Mouse (Mus musculus): Measurements from ENCODE around the gene Shank2. TPM values are rescaled to one million over a fixed set of nuclear protein-coding genes. Genes with fewer than 3 reads are reported as not detected.
A peak's percentile ranks its signal among the peaks of the same experiment; 100 is the strongest.

Shank2 gene
- polyA plus RNA-seq, 1 experiment from 2014 or later: 16.1 TPM

DNA sequence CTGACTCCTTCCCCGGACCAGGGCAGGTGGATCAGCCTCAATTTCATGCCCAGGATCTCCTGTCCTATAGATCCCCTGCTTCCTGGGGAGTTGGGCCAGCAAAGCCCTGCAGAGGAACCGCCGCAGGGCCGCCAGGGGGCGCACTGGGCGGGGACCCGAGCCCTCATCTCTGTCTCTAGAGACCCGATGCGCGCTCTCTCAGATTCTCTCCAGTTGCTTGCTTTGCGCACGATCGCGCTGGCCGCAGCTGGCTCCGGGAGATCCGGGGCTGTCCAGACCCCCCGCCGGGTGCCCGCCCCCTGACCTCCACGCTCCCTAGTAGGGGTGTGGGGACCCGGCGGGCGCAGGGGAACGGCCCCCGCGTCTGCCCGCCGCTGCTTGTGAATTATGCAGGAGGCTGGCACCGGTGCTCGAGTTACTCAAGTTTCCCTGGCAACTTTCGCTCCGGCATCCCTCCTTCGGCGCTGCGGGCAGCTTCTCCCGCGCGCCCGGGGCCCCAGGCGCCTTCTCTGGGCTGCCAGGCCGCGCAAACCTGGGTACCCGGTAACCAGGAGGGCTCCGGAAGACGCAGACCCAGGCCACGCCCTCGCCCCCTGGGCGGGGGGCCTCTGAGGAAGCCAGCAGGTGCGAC, 22.9 kb upstream of the Shank2 start:
- no peaks in the 10 kb centered on the region for H3K36me3 ChIP-seq (ENCODE audit: control insufficient read depth, insufficient read depth, low read length)
- H3K4me3 ChIP-seq (ENCODE audit: low read depth, low read length): peak overlapping the region; percentile 46
- ATAC-seq (ENCODE audit: low read depth): peak; percentile 72
- WGBS: under 1% methylated on average over 49 of the region's 50 CpGs
- peaks cover 13% of the 10 kb centered on the region for H3K4me1 ChIP-seq (ENCODE audit: control insufficient read depth, insufficient read depth, low read length)
- H3K9ac ChIP-seq (replicated peaks; ENCODE audit: low read depth, low read length): peak overlapping the region; percentile 39; the same call in 1 of the 2 replicates
- H3K27me3 ChIP-seq (ENCODE audit: control insufficient read depth, insufficient read depth, low read length): peaks cover 32% of the 10 kb centered on the region
- H3K9me3 ChIP-seq (ENCODE audit: control insufficient read depth, low read length): no peaks in the 10 kb centered on the region
- peak overlapping the region; percentile 96 for H3K4me2 ChIP-seq (ENCODE audit: low read depth, low read length)
- H3K27ac ChIP-seq (ENCODE audit: low read depth, low read length): no peak overlapping the region

DNA sequence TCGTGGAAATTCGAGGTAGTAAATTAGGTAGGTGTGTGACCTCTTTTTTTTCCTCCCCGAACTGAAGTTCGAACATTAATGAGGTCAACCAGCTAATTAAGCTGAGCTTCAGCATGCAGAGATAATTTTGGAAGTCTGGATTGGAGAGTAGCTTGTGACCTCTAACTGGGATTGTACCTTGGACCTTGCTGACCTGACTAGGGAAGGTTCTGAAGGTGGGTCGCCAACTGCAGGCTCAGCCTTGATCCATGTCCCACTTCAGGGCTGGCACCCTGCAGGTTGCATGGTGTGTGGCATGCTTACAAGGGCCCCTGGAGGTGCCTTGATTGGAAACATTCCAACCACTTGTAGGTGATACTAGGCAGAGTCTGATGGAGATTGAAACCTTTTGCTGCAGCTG, 21.7 kb upstream of the Shank2 start:
- 0 out of 2 replicates have a peak overlapping the region, but pooled peaks have one; percentile 12 for H3K4me2 ChIP-seq (ENCODE audit: low read depth, low read length)
- H3K9ac ChIP-seq (replicated peaks; ENCODE audit: low read depth, low read length): no peak overlapping the region
- H3K36me3 ChIP-seq (ENCODE audit: control insufficient read depth, insufficient read depth, low read length): no peaks in the 10 kb centered on the region
- no peak overlapping the region for H3K27ac ChIP-seq (ENCODE audit: low read depth, low read length)
- no peak for ATAC-seq (ENCODE audit: low read depth)
- no peak overlapping the region for H3K4me3 ChIP-seq (ENCODE audit: low read depth, low read length)
- 74% methylated on average over 5 of the region's 5 CpGs for WGBS
- peaks cover 13% of the 10 kb centered on the region for H3K4me1 ChIP-seq (ENCODE audit: control insufficient read depth, insufficient read depth, low read length)
- H3K27me3 ChIP-seq (ENCODE audit: control insufficient read depth, insufficient read depth, low read length): peaks cover 32% of the 10 kb centered on the region
- no peaks in the 10 kb centered on the region for H3K9me3 ChIP-seq (ENCODE audit: control insufficient read depth, low read length)

DNA sequence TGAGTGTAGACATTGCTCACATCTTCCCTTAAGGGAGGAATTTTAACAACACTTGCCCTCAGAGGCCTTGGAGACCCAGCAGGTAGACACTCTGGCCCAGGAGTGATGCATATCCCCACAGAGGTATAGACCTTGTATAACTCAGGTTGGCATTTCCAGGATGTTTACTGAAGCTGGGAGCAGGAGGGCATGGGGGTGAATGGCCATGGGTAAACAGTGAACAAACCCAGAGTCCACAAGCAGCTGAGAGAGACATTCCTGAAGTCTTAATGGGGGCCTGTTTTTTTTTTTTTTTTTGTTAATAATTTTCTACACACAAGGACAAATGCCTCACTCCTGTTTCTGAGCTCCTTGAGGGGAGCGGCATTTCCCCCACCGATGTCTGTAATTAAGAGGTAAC, 15.4 kb upstream of the Shank2 start:
- ATAC-seq (ENCODE audit: low read depth): no peak
- Histone ChIP-seq H3K27ac (ENCODE audit: low read depth, low read length) (no peak overlapping the region), H3K36me3 (ENCODE audit: control insufficient read depth, insufficient read depth, low read length) (no peaks in the 10 kb centered on the region), H3K27me3 (ENCODE audit: control insufficient read depth, insufficient read depth, low read length) (no peaks in the 10 kb centered on the region), H3K4me3 (ENCODE audit: low read depth, low read length) (no peak overlapping the region), H3K9ac (replicated peaks; ENCODE audit: low read depth, low read length) (no peak overlapping the region), H3K4me2 (ENCODE audit: low read depth, low read length) (no peak overlapping the region), H3K9me3 (ENCODE audit: control insufficient read depth, low read length) (no peaks in the 10 kb centered on the region), H3K4me1 (ENCODE audit: control insufficient read depth, insufficient read depth, low read length) (no peaks in the 10 kb centered on the region)
- 96% methylated on average over 2 of the region's 2 CpGs for WGBS

DNA sequence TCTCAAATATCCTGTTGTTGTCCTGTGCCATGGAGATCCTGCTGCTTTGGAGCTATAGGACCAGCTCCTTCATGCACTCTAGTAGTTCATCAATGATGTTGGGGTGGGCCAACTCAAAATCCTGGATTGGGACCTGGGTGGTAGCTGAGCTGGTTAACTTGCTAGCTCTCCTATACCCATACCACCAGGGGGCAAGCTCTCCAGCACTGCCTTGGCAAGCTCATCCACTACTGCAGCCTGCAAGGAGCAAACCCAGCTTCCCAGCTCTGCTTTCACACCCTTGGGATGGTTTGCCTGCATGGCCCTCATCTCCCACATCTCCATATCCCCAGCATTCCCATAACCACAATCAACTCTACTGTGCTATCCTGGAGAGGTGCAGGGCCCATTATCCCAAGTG, 10.6 kb upstream of the Shank2 start:
- H3K9ac ChIP-seq (replicated peaks; ENCODE audit: low read depth, low read length): no peak overlapping the region
- H3K4me3 ChIP-seq (ENCODE audit: low read depth, low read length): no peak overlapping the region
- H3K27ac ChIP-seq (ENCODE audit: low read depth, low read length): no peak overlapping the region
- no peaks in the 10 kb centered on the region for H3K36me3 ChIP-seq (ENCODE audit: control insufficient read depth, insufficient read depth, low read length)
- no peak for ATAC-seq (ENCODE audit: low read depth)
- no peaks in the 10 kb centered on the region for H3K4me1 ChIP-seq (ENCODE audit: control insufficient read depth, insufficient read depth, low read length)
- H3K4me2 ChIP-seq (ENCODE audit: low read depth, low read length): no peak overlapping the region
- H3K27me3 ChIP-seq (ENCODE audit: control insufficient read depth, insufficient read depth, low read length): no peaks in the 10 kb centered on the region
- H3K9me3 ChIP-seq (ENCODE audit: control insufficient read depth, low read length): no peaks in the 10 kb centered on the region

DNA sequence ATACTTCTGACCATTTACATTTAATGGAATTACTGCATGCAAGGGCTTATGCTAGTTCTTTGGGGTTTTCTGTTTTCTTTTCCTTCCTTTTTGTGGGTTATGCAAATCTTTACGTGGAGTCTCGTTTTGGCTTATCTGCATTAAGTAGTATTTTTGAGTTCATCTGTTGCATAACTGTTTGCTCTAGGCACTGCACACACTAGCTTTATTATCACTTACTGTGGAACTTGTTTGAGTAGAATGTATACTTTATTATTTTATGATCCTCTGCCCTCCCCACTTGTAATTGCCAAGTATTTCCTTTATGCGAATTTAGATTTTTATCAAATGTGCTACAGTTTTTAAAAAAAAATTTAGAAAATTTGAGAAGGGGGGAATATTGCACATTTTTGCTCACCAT, 2.7 kb upstream of the Shank2 start:
- no peak for ATAC-seq (ENCODE audit: low read depth)
- H3K4me3 ChIP-seq (ENCODE audit: low read depth, low read length): no peak overlapping the region
- H3K27me3 ChIP-seq (ENCODE audit: control insufficient read depth, insufficient read depth, low read length): no peaks in the 10 kb centered on the region
- H3K27ac ChIP-seq (ENCODE audit: low read depth, low read length): no peak overlapping the region
- H3K4me2 ChIP-seq (ENCODE audit: low read depth, low read length): no peak overlapping the region
- no peak overlapping the region for H3K9ac ChIP-seq (replicated peaks; ENCODE audit: low read depth, low read length)
- H3K9me3 ChIP-seq (ENCODE audit: control insufficient read depth, low read length): peaks cover 4% of the 10 kb centered on the region; the same call in 1 of the 2 replicates
- 90% methylated on average over 3 of the region's 3 CpGs for WGBS
- no peaks in the 10 kb centered on the region for H3K4me1 ChIP-seq (ENCODE audit: control insufficient read depth, insufficient read depth, low read length)
- no peaks in the 10 kb centered on the region for H3K36me3 ChIP-seq (ENCODE audit: control insufficient read depth, insufficient read depth, low read length)

DNA sequence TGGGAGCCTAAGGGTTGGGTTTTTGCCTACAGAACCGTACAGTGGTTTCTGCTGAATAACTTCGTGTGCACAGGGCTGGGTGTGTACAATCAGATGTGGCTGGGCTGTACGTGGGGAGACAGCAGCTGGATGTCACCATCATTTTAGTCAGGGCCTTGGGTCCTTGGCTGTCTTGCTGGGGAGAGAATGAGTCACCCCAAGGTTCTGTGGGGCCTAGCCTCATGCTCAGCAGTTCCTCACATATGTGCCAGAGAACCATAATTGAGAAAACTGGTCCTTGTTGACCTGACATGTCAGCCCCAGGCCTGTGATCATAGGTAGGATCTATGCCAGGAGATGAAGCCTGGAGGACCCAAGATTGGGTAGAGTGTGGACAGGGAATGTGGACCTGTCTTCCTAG, 1.7 kb downstream of the Shank2 start:
- no peak overlapping the region for H3K9ac ChIP-seq (replicated peaks; ENCODE audit: low read depth, low read length)
- no peaks in the 10 kb centered on the region for H3K27me3 ChIP-seq (ENCODE audit: control insufficient read depth, insufficient read depth, low read length)
- no peaks in the 10 kb centered on the region for H3K9me3 ChIP-seq (ENCODE audit: control insufficient read depth, low read length)
- ATAC-seq (ENCODE audit: low read depth): no peak
- no peaks in the 10 kb centered on the region for H3K36me3 ChIP-seq (ENCODE audit: control insufficient read depth, insufficient read depth, low read length)
- WGBS: 87% methylated on average over 3 of the region's 3 CpGs
- no peak overlapping the region for H3K4me2 ChIP-seq (ENCODE audit: low read depth, low read length)
- no peak overlapping the region for H3K27ac ChIP-seq (ENCODE audit: low read depth, low read length)
- no peaks in the 10 kb centered on the region for H3K4me1 ChIP-seq (ENCODE audit: control insufficient read depth, insufficient read depth, low read length)
- H3K4me3 ChIP-seq (ENCODE audit: low read depth, low read length): no peak overlapping the region

DNA sequence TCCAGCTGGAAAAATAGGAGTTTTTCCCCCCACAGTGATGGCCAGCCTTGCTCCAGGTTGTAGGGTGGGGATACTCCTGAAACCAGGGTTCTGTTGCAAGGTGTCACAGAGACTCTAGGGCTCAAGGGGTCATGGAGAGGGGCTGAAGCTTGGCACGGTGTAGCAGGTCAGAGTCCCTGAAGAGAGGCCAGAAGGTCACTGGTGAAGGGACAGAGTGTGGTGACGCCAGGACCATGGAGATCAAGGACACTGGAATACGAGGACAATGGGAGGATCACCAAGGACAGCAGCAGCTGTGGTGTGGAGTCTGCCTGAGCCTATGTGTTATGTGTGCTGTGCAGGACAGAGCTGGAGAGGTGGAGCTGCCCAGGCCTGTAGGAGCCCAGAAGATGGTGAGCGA, 6.4 kb downstream of the Shank2 start:
- WGBS: 83% methylated on average over 4 of the region's 4 CpGs
- Histone ChIP-seq H3K27ac (ENCODE audit: low read depth, low read length) (no peak overlapping the region), H3K27me3 (ENCODE audit: control insufficient read depth, insufficient read depth, low read length) (no peaks in the 10 kb centered on the region), H3K4me3 (ENCODE audit: low read depth, low read length) (no peak overlapping the region), H3K36me3 (ENCODE audit: control insufficient read depth, insufficient read depth, low read length) (no peaks in the 10 kb centered on the region), H3K9ac (replicated peaks; ENCODE audit: low read depth, low read length) (no peak overlapping the region), H3K4me1 (ENCODE audit: control insufficient read depth, insufficient read depth, low read length) (no peaks in the 10 kb centered on the region), H3K4me2 (ENCODE audit: low read depth, low read length) (no peak overlapping the region), H3K9me3 (ENCODE audit: control insufficient read depth, low read length) (no peaks in the 10 kb centered on the region)
- no peak for ATAC-seq (ENCODE audit: low read depth)

DNA sequence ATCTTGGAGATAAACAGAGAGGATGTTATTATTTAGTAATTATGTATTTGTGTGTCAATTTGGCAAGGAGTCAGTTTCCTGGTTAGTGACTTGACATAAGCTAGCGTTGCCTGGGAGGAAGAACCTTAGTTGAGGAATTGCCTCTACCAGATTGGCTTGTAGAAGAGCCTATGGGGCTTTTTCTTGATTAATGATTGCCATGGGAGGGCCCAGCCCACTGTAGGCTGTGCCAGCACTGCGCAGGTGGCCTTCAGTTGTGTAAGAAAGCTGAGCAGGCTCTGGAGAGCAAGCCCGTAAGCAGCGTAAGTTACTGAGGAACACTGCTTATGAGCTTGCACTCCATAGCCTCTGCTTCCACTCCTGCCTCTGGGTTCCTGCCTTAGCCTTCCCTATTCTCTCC, 7.3 kb downstream of the Shank2 start:
- Histone ChIP-seq H3K9ac (replicated peaks; ENCODE audit: low read depth, low read length) (no peak overlapping the region), H3K27me3 (ENCODE audit: control insufficient read depth, insufficient read depth, low read length) (no peaks in the 10 kb centered on the region), H3K36me3 (ENCODE audit: control insufficient read depth, insufficient read depth, low read length) (no peaks in the 10 kb centered on the region), H3K9me3 (ENCODE audit: control insufficient read depth, low read length) (no peaks in the 10 kb centered on the region), H3K4me2 (ENCODE audit: low read depth, low read length) (no peak overlapping the region), H3K4me1 (ENCODE audit: control insufficient read depth, insufficient read depth, low read length) (no peaks in the 10 kb centered on the region), H3K27ac (ENCODE audit: low read depth, low read length) (no peak overlapping the region), H3K4me3 (ENCODE audit: low read depth, low read length) (no peak overlapping the region)
- WGBS: 67% methylated on average over 4 of the region's 4 CpGs
- no peak for ATAC-seq (ENCODE audit: low read depth)

DNA sequence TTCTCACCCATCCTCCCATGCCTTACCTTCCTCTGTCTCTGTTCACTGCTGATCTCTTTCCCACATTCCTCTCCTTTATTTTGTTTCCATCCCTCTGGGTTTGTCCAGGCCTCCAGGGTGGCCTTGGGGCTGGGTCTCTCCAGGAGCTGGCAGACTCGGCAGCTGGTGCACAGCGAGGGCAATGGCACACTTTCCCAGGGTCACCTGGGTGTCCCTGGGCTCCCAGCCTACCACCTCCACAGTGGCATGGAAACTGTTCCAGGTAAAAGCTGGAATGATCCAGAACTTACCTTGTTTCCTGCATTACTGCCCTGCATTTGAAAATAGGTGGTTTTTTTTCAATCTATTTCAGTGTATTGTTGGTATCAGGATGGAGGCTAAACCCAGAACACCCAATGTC, 12.8 kb downstream of the Shank2 start:
- Histone ChIP-seq H3K9me3 (ENCODE audit: control insufficient read depth, low read length) (no peaks in the 10 kb centered on the region), H3K4me1 (ENCODE audit: control insufficient read depth, insufficient read depth, low read length) (no peaks in the 10 kb centered on the region), H3K4me2 (ENCODE audit: low read depth, low read length) (no peak overlapping the region), H3K4me3 (ENCODE audit: low read depth, low read length) (no peak overlapping the region), H3K36me3 (ENCODE audit: control insufficient read depth, insufficient read depth, low read length) (no peaks in the 10 kb centered on the region), H3K9ac (replicated peaks; ENCODE audit: low read depth, low read length) (no peak overlapping the region), H3K27me3 (ENCODE audit: control insufficient read depth, insufficient read depth, low read length) (no peaks in the 10 kb centered on the region), H3K27ac (ENCODE audit: low read depth, low read length) (no peak overlapping the region)
- ATAC-seq (ENCODE audit: low read depth): no peak
- 80% methylated on average over 2 of the region's 2 CpGs for WGBS
